Mouse (Mus musculus) heart, adult 18-20 months (tissue): ENCODE results near the gene Pdpr. TPM values are rescaled to one million over a fixed set of nuclear protein-coding genes. Genes with fewer than 3 reads are reported as not detected.
A peak's percentile ranks its signal among the peaks of the same experiment; 100 is the strongest.
"Not testable (repeated sequence)": the region's sequence is repeated elsewhere in the genome, so short reads cannot be mapped to it uniquely, and the experiment has no call there.

Source experiments
- DNase-seq, 2 experiments: peaks; one replicate each; pipeline ENCODE4 v3.0.0; 2021 to 2022; ENCODE audit warnings: mixed read lengths in 1 of 2
- total RNA-seq, 2 experiments: library from RNA; stranded (reverse); gene quantifications; 2 replicates each; pipeline ENCODE4 v1.2.3; 2021

Pdpr gene
- total RNA-seq, 2 experiments from 2014 or later, result 113 to 125 TPM

DNA sequence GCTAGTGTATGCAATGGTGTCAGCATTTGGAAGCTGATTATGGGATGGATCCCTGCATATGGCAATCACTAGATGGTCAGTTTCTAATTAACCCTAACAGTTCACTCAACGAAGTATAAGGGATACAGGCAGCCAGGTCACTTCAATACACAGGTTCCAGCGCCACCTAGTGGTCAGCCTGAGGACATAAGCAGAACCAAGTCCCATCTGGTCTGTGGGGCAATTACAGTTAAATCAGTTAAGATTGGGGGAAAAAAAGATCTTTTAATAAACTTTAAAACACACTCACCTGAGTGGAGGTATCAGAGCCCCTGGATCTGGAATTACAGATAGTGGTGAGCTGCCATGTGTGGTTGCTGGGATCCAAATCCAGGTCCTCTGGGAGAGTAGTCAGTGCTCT lies 4.3 kb upstream of the Pdpr start:
- DNase-seq, result peak; percentile 62 to 88

DNA sequence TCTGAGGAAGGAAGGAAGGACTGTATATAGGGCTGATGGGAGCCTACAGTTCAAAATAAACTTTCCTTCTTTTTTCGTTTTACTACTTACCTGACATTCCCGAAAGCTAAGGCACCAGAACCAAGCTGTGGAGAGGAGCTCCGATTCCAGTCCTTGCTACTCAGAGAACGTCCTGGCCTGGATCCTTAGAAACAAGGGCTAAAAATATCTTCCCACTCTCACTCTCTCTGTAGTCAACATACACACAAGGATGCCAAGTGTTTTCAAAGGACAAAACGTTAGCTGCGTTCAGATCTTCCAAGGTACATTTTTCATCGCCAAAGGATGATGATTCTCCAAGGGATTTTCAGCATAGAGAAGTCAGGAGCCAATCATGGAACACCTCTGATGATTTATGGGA lies 2.7 kb upstream of the Pdpr start:
- DNase-seq, result peak; percentile 39 to 53

DNA sequence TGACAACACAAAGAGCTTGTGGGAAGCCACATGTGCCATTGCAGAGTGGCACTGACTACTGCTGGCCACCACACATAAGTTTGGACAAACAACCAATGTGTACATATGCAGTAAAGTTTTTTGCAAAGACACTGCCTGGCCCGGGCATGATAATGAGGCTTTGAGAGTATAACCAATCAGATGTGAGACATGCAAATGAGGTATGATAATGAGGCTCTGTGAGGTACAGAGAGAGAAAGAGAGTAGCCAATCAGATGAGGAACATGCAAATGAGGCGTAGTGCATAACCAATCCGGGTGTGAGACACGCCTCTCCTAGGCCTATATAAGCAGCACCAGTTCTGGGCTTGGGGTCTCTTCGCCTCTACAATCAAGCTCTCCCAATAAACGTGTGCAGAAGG lies 2.1 kb upstream of the Pdpr start, which contains the start of gene Clec18a:
Clec18a (minus strand) TSS at position 101 of the 400 bp plus-strand sequence.
- DNase-seq, result not testable (repeated sequence)

DNA sequence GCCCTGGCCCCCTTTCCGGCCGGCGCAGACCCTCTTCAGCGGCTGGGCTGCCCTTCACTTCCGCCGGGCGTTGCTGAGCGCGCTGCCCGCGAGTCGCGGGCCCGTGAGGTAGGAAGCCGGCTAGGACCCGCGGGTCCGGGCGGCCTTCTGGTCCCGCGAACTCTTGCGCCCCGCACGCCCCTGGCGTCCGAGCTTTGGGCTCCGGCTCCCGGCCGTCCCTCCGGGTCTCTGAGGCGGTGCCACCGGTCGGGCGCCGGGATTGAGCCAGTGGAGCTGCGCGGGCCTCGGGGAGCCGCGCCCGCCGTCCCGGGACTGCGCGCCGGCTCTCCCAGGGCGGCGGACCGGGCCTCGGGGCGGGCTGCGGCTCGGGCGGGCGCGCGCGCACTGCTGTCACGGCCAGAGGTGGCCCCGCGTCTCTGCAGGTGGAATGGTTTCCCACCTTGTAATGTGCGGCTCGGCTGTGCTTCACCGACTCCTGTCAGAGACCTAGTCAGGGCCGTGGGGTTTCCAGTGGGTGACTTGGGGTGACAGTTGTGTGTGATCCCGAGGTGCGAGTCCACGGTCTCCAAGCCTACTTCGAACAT lies 381 bp downstream of the Pdpr start:
- not testable (repeated sequence) for DNase-seq

DNA sequence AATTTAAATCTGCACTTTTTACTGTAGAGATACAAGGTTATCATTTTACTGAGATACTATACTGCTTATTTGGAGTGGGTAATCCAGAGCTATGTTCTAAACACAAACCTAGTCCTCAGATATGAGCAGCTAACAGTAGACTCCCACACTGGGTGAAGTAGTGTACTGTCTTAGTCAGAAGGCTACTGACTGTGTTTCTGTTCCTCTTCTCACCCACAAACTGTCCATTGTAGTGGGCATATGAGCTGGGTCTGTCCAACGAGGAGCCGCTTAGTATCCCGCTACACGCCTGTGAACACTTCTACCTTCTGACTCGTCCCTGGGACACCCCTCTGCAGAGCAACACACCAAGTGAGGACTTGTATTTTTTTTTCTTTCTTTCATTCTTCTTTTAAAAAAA lies 20.5 kb downstream of the Pdpr start:
- no peak for DNase-seq

DNA sequence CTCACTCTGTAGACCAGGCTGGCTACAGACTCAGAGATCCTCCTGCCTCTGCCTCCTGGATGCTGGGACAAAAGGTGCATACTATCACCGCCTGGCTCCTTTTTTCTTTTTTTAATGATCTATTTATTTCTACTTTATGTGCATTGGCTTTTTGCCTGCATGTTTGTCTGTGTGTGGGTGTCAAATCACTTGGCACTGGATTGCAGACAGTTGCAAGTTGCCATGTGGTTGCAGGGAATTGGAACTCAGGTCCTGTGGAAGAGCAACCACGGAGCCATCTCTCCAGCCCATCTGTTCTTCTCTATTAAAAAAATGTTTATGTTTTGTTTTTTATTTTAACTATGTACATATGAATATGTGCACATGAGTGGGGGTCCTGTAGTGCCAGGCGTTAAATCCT lies 25.1 kb downstream of the Pdpr start:
- no peak for DNase-seq

DNA sequence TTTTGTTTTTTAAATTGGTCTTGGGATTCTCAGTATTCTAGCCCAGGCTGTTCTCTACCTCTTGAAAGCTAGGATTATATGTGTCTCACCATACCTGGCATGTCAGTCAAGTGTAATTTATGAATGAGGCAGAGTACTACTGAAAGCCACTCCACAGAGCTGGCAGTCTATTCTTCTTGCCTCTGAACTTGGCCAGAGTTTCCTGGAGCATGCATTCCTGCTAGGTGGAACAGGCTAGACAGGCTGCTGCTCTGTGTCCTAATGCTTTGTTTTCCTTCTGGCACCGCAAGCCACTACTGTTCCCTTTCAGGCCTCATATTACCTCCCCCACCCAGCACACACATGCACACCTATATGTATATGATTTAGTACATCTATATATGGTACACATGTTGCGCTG lies 36.3 kb downstream of the Pdpr start:
- no peak for DNase-seq

DNA sequence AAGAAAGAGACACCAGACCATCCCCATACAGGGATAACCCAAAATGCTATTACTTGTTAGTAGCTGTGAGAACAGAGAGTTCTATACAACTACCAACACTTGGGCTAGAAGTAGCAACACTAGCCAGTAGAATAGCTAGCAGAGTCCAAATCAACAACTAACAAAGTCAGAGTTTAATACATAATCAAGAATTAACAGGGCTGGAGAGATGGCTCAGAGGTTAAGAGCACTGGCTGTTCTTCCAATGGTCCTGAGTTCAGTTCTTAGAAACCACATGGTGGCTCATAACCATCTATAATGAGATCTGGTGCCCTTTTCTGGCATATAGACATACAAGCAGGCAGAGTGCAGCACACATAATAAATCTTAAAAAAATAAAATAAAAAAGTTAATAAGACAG lies 48.1 kb downstream of the Pdpr start:
- no peak for DNase-seq

DNA sequence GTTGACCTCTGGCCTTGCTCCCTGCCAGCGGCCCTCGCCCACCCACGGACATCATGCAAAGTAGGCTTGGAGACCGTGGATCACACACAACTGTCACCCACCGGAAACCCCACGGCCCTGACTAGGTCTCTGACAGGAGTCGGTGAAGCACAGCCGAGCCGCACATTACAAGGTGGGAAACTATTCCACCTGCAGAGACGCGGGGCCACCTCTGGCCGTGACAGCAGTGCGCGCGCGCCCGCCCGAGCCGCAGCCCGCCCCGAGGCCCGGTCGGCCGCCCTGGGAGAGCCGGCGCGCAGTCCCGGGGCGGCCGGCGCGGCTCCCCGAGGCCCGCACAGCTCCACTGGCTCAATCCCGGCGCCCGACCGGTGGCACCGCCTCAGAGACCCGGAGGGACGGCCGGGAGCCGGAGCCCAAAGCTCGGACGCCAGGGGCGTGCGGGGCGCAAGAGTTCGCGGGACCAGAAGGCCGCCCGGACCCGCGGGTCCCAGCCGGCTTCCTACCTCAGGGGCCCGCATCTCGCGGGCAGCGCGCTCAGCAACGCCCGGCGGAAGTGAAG lies 50.5 kb downstream of the Pdpr start:
- peak in 1 of 2 experiments; percentile 35 for DNase-seq

DNA sequence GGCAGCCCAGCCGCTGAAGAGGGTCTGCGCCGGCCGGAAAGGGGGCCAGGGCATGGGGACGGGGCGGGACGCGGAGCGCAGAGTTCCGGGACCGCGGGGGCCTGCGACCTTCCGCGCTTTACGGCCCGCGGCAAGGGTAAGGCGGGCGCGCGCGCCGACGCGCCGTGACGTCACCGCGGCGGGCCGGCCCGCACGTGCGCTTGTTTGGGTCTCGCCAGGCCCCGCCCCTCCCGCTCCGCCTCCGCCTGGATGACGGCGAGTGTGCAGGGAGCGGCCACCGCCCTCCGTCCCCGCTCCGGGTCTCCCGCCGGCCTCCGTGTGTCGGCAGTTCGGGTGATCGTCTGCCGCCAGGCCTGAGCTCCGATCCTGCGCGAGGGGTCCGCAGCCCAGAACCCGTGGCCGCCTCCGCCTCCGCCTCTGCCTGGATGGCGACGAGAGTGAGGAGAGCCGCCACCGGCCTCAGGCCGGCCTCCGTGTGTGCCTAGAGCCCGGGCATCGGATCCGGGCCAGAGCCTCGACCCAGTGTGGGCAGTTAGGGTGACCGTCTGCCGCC lies 51.1 kb downstream of the Pdpr start:
- peak; percentile 96 for DNase-seq

DNA sequence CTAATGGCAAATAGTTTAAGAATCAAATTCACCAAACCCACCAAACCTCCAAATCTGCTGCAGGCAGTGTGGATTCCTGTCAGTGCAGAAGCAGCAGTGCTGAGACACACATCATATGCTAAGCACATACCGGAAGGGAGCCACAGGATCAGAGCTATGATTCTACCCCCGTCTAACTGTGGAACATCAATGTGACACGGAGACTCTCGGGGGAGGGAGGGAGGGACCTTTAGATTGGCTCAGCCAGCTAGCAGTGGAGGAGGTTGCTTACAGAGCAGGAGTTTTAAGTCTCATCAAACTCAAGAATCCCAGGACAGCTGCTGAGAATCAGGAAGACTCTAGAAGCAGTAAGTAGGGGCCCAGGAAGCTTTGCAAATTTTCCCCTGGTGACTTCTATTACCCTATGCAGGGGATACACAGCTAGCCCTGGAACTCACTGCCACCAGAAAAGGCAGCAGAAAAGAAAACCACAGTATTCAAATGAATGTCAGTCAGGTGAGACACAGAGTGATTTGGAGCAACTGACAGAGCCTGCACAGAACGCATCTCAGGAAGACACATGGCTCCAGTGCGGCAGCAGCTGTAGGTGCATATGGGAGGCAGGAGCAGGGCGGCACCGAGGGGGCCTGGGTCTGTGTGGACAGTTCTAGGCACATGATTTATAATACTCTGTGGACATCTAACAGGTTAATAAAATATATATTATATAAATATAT lies 61.4 kb downstream of the Pdpr start:
- no peak for DNase-seq

DNA sequence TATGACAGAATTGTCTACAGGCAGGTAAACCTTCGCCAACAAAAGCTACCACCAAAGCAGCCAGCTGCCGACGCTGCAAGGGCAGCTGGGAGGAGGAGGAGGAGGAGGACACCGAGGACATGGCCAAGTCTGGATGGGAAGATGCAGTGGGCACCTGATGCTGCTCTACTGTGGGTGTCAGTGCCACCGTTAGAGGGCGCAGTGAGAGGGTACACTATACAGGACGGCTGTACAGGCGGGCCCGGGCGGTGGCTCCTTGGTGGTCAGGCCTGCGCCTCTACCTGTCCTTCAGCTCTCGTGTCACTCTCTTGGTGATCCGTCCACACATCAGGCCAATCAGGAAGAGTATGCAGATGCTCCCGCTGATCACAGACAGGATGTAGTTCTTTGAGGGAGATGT lies 63.2 kb downstream of the Pdpr start:
- DNase-seq, result peak; percentile 37 to 63

DNA sequence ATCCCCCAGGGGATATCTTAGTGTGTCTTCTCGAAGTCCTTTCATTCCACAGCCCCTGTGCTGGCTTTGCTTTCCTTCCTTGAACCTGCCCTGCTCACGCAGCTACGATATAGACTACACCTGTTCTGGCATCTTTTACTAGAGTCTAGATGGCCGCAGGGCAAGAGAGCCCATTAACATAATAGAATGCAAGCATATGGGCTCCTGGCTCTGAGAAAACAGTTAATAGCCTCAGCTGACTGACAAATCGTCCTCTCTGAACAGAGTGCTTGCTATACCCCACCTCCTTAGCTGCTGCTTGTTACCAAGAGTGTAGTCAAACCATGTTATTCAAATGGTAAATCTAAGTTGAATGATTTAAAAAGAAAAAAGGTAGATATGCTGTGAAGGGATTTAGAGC lies 77.2 kb downstream of the Pdpr start:
- DNase-seq, result no peak

DNA sequence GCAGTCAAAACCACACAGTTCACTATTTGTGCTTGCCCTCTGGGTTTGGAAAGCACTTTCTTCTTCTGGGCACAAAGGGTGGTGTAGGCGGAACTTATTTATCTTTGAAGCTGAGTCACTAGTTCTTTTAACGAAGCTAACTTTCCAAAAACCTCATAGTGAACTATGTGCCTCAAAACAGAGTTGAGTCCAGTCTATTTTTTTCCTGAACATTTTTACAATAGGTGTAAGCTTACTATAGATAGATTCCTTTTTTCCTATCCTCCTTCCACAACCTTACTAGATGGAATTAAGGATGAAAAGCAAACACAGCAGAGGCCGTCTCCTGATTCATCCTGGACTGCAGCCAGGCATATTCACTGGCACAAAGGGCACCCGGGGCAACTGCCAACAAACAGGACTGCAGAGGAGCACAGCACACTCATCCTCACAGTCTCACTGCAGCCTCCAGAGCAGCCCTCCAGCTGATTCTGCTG lies 91.1 kb downstream of the Pdpr start:
- peak; percentile 73 to 83 for DNase-seq

Other genes starting within 250 kb of the Pdpr start
- gene Cog4, start 248.0 kb upstream of the Pdpr start, total RNA-seq, result 10 to 100 TPM; 69.4 to 74.8 TPM
- 10 to 100 TPM; 36.7 to 37.5 TPM for gene Sf3b3, start 247.8 kb upstream of the Pdpr start, total RNA-seq
- gene Fuk, start 192.1 kb upstream of the Pdpr start, total RNA-seq, result 1 to 10 TPM; 5.2 to 5.5 TPM
- gene St3gal2, start 174.7 kb upstream of the Pdpr start, total RNA-seq, result 10 to 100 TPM; 20.9 to 23.3 TPM
- gene Ddx19a, start 96.8 kb upstream of the Pdpr start, total RNA-seq, result 10 to 100 TPM; 33.3 to 35.1 TPM
- gene Ddx19b, start 62.9 kb upstream of the Pdpr start, total RNA-seq, result 10 to 100 TPM; 11.3 to 12.6 TPM
- gene Aars, start 61.5 kb upstream of the Pdpr start, total RNA-seq, result 10 to 100 TPM; 31.9 to 33.7 TPM
- not detected for gene Exosc6, start 38.3 kb upstream of the Pdpr start, total RNA-seq
- 1 to 10 TPM in 1 of 2 experiments, under 1 TPM in 1; 0.72 to 1.2 TPM for gene Clec18a, start 2.2 kb upstream of the Pdpr start, total RNA-seq
- gene Glg1, start 164.6 kb downstream of the Pdpr start, total RNA-seq, result 10 to 100 TPM; 97.3 to 98.3 TPM
- 10 to 100 TPM; 15.4 to 18.0 TPM for gene Rfwd3, start 205.6 kb downstream of the Pdpr start, total RNA-seq
- gene Mlkl, start 243.5 kb downstream of the Pdpr start, total RNA-seq, result 1 to 10 TPM; 2.7 to 3.2 TPM